Mouse (Mus musculus) retina, postnatal 1 day (tissue): ENCODE results near the gene Plekha3.
A peak's percentile ranks its signal among the peaks of the same experiment; 100 is the strongest.

Experiments
- DNase-seq: peaks from one replicate; pipeline ENCODE4 v3.0.0-alpha.2; 2012

Gene Plekha3

GRCm38 (mm10) chr2:76676401-76677226 lies 1.5 kb downstream of the Plekha3 start:
- peak; percentile 26 for DNase-seq

- DNase-seq, result no peak
These were observed 7.2 kb downstream of the Plekha3 start for GRCm38 (mm10) chr2:76682301-76682700.

GRCm38 (mm10) chr2:76686986-76687385 lies 11.9 kb downstream of the Plekha3 start:
- no peak for DNase-seq

DNA sequence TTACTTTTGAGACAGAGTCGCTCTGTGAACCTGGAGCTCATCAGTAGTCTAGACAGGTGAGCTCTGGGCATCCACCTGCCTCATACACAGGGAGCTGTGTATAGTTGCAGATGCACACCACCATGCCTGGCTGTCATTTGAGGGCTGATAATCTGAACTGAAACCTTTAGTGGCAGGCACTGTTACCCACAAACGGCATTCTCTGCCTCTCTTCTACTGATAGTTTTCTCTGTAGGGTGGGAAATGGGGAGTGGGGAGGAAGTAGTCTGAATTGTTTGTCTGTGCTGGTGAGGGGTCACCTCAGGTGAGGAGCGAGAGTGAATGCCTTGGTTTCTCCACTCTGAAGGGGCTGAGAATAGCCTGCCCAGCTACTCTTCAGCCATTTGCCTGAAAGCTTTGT lies 12.5 kb downstream of the Plekha3 start:
- DNase-seq, result no peak

DNA sequence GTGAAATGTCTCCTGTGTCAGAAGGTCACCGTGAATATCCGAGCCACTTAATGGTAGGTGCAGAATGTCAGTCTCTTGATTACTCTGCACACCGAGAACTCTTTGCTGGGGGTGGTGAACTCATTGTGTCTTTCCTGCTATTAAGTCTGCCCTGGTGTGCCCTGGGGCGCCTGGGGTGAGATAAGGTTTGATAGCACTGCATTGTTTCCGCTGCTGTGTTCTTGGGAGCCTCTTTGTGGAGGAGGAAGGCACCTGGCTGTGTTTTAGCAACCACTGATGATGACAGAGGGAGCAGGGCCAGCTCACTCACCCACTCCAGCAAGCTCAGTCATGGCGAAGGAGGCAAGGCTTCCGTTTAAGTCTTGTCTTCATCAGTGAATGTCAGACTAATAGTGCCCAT lies 13.1 kb downstream of the Plekha3 start:
- DNase-seq, result no peak

- DNase-seq, result no peak
These were observed 15.5 kb downstream of the Plekha3 start for GRCm38 (mm10) chr2:76690436-76691204.

DNA sequence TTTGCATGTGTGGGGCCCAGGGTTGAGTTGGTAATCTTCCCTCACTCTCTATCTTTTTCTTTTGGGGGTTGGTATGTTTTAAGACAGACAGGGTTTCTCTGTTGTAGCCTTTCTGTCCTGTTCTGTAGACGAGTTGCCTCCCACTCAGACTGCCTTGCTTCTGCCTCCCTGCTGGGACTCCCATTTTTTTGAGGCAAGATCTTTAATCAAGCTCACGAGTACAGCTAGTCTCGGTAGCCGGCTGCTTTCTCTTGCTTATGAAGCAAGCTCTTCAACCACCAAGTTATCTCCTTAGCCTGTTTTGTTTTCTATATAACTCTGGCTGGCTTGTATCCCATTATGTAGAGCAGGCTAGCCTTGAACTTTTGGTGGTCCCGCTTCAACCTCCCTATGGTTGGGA lies 18.7 kb downstream of the Plekha3 start:
- DNase-seq, result no peak

DNA sequence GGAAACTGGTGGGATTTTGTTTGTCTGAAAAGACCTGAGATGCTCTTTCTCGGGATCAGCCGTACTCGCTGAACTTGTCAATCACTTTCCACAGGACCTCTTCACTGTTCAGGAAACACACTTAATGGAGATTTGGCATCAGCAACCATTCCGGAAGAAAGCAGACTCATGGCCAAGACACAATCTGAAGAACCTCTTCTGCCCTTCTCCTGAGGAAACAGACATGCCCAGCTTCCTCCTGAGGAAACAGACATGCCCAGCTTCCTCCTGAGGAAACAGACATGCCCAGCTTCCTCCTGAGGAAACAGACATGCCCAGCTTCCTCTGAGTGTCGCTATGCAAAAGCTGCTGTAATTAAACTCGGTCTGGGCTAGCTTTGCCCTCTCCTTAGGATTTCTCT lies 20.2 kb downstream of the Plekha3 start:
- no peak for DNase-seq

GRCm38 (mm10) chr2:76702188-76702587 lies 27.1 kb downstream of the Plekha3 start:
- no peak for DNase-seq

- no peak for DNase-seq
These were observed 27.7 kb downstream of the Plekha3 start for GRCm38 (mm10) chr2:76702751-76703150.

DNA sequence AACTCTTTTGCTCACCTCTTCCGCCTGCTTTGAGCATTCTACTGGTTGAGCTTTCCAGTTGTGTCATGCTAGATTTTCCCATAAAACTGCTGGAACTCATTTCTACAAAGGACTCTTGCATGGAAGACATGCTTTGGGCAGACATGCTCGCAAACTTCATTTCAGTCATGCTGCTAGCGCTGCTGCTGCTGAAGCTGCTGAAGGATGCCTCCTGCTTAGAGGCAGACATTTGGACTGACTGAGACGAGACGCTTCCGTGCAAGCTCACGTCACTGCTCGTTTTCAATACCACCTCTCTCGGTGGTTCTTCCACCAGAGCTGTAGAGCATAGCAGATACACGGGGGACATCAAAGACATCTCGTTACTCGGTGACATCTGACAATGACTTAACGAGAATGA lies 30.6 kb downstream of the Plekha3 start:
- DNase-seq, result no peak

- DNase-seq, result peak; percentile 7
These were observed 33.4 kb downstream of the Plekha3 start for GRCm38 (mm10) chr2:76708512-76708911.

- no peak for DNase-seq
These were observed 39.9 kb downstream of the Plekha3 start for GRCm38 (mm10) chr2:76714984-76715383.

GRCm38 (mm10) chr2:76719650-76720049 lies 44.6 kb downstream of the Plekha3 start:
- DNase-seq, result no peak
